Mouse (Mus musculus): ENCODE measurements around the gene A430005L14Rik.

GRCm38 (mm10) chr4:153966651-153967050 is 9.6 kb downstream of the A430005L14Rik start:
- TF ChIP-seq CTCF (IDR thresholded peaks at IDR 0.05; ENCODE audit: borderline replicate concordance, control insufficient read depth, extremely low read depth, insufficient read depth, low read length, poor library complexity), result no peak
- no peak for TF ChIP-seq POLR2A (IDR thresholded peaks at IDR 0.05; ENCODE audit: control insufficient read depth, extremely low read depth, insufficient read depth, low read length, poor library complexity)
